Mouse (Mus musculus) retina, postnatal 1 day (tissue): ENCODE results near the gene Syt16.

Experiments
- DNase-seq: peaks from one replicate; pipeline ENCODE4 v3.0.0-alpha.2; 2012

Syt16 gene

DNA sequence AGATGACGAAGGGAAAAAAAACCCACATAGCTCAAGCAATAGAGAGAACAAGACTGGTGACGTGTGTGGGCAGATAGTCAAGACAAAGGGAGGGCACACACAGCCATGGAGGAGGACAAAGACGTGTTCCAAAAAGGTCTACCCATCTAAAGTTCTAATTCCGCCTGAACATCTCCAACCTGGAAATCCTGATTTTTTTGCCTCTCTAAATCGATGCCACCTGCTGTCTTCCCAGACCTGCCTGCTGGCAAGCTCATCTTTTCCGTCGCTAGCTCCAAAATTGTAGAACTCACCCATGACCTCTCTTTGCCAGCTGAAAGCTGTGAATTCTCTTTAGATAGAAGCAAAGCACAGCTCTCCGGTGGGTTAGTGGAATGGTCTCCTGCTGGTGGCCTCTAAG lies 238.7 kb downstream of the Syt16 start:
- no peak for DNase-seq

DNA sequence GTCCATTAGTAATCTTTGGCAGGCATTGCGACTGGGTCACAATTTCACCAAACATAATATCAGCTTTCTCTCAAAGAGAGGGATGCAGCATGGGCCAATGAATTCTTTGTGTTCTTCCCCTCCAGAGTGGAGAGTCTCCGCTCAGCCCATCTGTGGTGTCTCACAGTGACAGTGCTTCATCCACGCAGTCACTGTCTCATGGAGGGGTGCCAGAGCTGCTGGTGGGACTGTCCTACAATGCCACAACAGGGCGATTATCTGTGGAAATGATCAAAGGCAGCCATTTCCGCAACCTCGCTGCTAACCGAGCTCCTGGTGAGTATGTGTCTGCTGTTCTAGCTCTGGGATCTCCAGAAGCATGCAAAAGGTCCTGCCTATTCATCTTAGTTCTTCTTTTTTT lies 240.6 kb downstream of the Syt16 start:
- DNase-seq: no peak

GRCm38 (mm10) chr12:74238806-74239205 lies 241.3 kb downstream of the Syt16 start:
- no peak for DNase-seq

- no peak for DNase-seq
These were observed 267.4 kb downstream of the Syt16 start for GRCm38 (mm10) chr12:74264846-74265245.

DNA sequence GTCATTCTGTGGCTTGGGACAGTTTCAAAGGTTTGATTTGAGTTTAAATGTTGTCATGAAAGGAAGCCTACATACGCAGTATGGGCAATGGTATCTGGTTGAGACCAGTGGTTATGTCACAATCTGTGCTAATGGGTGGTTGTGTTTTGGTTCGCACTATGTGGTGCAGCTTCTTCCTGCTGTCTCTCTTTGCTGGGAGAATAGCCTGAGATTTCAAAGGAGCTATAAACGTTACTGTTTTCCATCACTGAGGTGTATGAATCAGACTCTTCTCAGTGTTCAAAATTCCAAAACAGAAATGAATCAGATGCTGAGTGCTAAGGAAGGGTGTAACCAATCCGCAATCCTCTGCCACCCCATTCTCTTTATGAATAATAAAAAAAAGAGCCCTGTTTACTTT lies 269.6 kb downstream of the Syt16 start:
- DNase-seq: no peak

DNA sequence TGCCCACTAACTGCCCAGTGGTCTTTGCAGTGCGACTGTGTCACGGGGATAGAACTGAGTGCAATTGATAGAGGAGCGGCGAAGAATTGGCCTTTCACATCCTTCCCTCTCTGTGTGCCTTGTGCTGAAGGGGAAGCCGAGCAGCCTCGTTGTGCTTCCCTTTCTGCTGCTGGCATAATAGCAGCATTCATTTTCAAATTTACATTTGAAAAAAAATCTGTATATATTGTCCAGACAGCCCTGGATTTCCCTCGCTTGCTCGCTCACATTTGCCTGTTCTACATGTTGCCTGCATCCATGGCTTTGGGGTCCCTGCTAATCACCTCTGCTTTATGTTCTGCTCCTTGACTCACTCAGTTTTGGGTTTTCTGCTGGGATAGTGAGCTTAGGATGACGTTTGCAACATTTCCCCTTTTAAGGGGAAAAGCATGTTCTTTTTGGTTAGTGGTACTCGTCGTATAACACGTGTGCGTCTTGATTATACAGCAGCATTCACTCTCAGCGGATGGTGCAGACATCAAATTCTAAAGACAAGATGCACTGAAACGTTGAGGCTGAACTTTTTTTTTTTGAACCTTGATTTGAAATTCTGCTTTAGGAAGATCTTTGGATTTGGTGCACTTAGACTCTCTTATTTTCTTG lies 271.3 kb downstream of the Syt16 start:
- DNase-seq: no peak

GRCm38 (mm10) chr12:74272545-74272944 lies 275.1 kb downstream of the Syt16 start:
- no peak for DNase-seq

GRCm38 (mm10) chr12:74277265-74277664 lies 279.8 kb downstream of the Syt16 start:
- no peak for DNase-seq

DNA sequence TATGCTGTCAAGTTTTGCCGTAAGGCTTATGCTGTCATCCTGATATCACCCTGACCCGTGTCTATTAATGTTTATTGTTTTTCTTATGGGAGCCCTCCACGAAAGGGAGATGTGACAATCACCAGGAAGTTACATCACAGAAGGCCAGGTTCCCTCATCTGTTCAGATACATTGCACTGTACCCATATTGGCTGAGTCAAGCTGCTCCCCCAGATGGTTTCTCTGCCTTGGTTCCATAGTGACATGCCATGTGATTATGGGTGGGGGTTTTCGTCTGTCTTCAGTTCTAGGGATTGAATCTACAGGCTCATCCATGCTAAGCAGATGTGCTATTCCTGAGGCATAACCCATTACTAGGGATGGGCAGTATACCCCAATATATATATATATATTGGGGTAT lies 283.9 kb downstream of the Syt16 start:
- no peak for DNase-seq

GRCm38 (mm10) chr12:74282846-74283245 lies 285.4 kb downstream of the Syt16 start:
- no peak for DNase-seq

DNA sequence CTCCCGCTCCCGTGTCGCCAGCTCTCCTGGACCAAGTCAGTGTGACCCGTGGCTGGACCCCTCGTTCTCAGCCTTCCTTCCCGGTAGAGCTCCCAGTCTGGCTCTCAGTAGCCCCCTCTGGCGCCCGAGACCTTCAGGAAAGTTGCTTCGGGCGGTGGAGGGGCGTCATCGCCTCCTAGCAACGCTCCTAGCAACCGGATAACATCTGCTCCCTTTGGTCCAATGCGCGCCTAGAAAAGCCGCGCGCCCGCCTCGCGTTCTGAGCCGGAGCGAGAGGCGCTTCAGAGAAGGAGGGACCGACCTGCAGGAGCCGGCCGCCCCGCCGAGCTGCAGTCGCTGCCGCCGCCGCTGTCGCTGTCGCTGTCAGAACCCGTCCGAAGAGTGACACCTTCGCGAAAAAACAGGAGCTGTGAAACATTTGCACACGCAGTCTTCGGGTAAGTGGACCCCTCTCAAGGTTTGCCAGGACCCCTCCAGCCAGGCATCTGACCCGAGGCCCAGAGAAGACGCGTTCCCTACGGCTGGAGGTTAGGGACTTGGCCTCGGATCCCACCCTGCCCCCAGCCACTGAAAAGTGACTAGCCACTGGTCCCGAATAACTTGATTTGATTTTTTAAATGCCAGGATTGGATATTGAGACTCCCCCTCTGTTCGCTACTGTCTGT lies 286.7 kb downstream of the Syt16 start:
- peak; percentile 97 for DNase-seq

- peak; percentile 44 for DNase-seq
These were observed 287.2 kb downstream of the Syt16 start for GRCm38 (mm10) chr12:74284685-74285054.

DNA sequence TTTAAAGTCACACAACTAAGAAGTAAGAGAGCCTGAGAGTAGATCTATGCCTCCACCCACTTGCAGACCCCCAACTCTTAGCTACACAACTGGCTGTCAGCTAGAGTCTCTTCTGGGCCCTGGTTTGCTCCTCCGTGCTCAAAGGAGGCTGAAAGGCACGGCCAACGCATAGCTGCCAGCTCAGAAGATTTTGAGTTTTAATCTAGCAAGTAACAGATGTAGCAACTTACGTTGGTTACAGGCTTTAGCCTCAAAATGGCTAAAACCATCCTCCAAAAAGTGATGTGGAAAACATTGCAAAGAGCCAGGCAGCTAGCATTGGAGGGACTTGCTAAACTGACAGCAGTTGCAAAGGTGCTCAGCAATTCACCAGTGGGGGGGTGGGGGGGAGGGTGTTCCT lies 293.5 kb downstream of the Syt16 start:
- DNase-seq: no peak

DNA sequence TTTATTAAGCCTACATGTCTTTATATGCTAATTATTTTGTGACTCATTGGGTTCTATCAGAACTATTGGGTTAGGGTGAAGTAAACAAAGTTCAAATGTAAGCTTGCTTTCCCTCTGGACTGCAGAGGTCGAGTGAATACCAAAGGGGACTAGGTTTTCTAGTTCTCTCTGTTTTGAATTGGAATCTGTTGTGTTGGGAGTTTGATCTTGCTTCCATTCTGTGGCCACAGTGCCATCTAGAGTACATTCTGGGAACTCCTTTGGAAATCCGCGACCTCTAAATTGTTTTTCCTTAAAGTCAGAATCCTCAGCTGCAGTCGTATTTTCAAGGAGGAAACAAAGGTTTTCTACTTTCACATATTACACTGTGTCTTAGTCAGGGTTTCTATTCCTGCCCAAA lies 296.2 kb downstream of the Syt16 start:
- DNase-seq: peak; percentile 75

DNA sequence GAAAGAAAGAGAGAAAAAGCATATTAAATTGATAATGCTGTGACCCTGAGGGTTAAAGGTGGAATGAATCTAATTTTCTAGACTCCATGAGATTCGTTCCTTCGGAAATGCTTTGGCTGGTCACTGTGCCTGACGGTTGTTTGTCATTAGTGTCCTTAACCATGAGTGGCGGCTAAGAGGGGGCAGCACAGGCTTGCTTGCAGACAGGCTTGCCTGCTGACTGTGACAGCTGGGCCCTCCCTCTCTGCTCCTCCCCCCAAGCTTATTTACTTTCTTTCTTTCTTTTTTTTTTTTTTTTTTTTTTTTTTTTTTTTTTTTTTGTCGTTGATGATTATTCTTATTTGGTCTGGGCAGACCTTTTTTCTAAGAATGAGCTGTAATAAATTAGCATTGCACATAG lies 298.9 kb downstream of the Syt16 start:
- no peak for DNase-seq

GRCm38 (mm10) chr12:74301559-74301958 lies 304.1 kb downstream of the Syt16 start:
- DNase-seq: no peak

DNA sequence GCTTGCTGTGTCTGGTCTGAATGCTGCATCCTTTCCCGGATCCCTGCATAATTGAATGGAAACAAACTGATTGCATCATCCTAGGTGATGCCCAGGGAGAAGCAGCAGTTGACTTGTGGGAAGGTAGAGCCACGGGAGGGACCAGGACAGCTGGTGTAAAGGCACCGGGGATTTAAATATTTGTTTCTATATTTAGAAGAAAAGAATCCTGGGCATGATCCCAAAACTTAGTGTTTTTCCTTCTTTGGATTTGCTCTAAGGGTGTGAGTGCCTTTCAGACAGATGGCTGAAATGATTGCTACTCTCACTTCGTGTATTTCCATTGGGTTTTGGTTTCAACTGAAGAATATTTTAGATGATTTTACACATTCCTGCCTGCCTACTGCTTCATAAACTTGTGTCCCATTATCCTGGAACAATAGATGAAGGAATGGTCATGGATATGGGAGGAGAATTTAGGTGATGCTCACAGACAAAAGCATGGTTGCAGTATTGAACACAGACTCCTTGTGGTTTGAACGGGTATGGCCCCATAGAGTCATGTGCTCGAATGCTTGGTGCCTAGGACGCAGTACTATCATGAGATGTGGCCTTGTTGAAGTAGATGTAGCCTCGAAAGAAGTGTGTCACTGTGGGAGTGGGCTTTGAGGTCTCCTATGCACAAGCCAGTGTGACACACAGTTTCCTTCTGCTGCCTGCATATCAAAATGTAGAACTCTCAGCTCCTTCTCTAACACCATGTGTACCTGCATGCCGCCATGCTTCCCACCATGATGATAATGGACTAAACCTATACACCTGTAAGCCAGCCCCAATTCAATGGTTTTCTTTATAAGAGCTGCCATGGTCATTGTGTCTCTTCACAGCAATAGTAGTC lies 306.2 kb downstream of the Syt16 start:
- DNase-seq: no peak

DNA sequence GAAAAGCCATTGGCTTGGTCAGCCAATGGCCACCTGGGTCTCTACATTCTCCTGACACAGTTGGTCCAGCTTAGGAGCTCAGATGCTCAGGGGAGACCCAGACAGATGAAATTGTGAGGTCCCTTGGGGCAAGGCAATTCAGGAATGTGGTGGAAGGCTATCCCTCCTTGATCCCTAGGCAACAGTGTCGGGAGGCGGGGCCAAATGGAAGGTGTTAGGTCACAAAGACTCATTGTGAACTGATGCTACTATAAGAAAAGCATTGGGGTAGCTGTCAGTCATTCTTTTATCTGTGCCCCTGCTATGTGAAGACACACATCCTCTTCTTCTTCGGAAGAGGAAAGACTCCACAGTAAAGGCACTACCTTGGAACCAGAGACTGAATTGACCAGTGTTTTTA lies 315.1 kb downstream of the Syt16 start:
- no peak for DNase-seq

GRCm38 (mm10) chr12:74315221-74315620 lies 317.8 kb downstream of the Syt16 start:
- no peak for DNase-seq

DNA sequence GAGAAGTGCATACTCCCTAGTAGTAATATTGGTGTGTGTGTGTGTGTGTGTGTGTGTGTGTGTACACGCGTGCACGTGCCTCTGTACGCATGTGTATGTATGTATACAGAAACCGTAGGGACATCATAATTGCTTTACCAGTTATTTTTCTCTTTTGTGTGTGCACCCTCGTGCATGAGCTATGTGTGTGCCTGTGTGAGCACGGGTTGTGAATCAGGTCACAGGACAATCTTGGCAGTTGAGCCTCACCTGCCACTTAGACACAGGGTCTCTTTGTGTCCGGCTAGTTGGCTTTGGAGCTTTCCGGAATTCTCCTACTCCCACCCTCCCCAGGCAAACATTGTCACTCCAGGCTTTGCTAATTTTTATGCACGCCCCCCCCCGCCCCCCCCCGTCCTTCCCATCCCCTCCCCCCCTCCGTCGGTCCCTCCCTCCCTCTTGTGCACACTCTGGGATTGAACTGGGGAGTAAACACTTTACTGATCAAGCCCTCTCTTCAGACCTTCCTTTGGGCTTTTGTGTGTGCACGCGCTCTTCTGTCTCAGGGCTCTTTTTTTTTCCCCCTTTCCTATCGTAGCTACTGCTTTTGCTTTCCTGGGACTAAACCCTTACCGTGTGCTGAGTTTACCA lies 319.0 kb downstream of the Syt16 start, which contains the start of gene Gm11042:
Gm11042 (minus strand) TSS at position 51 of the 630 bp plus-strand sequence.
- DNase-seq: peak; percentile 85

DNA sequence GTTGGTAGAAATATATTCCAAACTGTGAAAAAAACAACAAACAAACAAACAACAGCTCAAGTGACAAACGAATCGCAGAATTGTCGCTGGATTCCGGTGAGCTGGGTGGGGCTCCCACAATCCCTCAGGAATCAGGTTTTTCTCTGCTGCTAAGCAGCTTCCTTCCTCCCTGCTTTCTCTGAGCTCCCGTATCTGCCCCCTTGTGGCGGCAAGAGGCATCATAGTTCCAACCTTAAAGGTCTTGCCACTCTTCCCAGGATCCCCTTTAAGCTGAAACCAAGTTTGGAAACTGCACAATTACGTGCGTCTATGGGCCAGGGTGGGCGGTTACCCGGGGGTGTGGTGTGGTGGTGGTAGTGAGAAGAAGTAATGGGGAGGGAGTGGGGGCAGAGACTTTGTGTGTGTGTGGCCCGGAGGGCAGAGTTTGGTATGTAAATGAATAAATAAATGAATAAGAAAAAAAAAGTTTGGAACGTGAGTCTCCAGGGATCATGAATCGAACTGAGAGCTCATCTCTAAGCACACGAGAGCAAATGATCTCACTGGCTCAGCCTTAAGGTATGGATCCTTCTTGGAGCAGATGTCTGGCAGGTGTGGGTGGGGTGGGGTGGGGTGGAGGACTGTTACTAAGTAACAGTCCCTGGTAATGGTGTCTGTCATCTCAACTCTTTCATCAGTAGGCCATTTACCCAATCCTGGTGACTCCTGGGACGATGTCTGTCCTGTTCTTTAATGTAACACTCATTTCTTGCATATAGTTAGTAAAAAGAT lies 319.7 kb downstream of the Syt16 start:
- DNase-seq: peak; percentile 94

- peak; percentile 86 for DNase-seq
These were observed 322.9 kb downstream of the Syt16 start for GRCm38 (mm10) chr12:74320318-74320717.

DNA sequence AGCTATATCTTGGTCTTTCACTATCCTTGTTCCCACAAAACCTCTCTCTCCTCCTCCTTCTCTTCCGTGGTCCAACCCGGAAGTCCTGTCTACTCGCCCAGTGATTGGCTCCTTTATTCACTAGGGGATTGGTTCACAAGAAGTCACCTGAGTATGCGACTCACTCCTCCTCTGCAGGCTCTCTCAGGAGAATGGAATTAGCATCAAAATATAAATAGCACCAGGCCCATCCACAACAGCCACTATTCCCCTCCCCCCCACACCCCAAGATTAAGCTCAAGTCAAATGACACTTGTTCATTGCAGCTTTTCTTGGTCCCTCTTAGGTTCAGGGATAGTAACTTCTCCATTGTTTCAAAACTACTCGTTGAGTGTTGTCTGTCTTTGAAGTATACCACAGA lies 324.5 kb downstream of the Syt16 start:
- DNase-seq: no peak
